Mouse (Mus musculus): ENCODE results near the gene Egflam.

Gene Egflam

DNA sequence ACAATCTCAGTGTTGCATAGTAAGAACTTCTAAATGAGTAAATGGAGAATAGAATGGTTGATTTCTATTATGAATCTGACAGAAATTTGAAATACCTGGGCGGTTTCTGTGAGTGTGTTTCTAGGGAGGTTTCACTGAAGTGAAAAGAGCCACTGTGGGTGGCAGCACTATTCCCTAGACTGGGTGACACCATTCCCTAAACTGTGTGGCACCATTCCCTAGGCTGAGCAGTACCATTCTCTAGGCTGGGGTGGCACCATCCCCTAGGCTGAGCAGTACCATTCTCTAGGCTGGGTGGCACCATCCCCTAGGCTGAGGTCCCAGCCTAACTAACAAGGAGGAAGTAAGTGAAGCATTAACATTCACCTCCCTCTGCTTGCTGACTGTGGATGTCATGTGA lies 103.0 kb downstream of the Egflam start:
- WGBS = 91% methylated on average over 1 of the region's 1 CpGs

DNA sequence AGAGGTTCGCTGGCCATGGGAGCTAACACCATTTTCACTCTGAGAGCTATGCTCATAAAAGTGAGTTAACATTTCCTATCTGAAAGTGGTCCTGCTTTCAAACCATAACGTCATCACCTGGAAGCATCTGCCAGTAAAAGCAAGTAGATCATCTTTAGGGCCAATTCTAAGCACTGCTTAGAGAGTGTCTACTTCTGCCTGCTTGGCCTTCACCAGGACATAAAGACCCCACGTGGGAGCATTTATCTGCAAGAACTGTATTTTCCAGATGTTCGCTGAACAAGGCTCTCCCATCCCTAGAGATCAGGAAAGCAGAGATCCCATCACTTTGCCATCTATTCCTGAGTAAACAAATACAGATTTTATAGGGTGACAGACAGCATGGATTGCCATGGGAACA lies 108.2 kb downstream of the Egflam start:
- 90% methylated on average over 4 of the region's 4 CpGs for WGBS

DNA sequence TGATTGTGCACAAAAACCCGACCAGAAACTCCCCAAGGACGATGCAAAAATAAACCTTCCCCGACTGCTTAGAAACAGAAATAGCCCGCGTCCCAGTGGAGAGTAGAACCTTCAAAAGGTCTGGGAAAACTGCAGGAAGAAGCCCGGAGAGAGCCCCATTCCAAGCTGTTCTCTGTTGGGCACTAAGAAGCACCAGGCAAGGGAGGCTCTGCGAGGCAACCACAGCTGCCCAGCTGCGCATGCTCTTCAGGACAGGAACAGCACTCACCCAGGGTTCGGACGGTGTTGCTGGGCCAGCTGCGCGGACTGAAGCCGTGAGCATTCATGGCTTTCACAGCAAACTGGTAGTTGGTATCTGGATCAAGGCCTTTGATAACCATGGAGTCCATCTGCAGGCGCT lies 108.7 kb downstream of the Egflam start:
- 68% methylated on average over 14 of the region's 14 CpGs for WGBS

DNA sequence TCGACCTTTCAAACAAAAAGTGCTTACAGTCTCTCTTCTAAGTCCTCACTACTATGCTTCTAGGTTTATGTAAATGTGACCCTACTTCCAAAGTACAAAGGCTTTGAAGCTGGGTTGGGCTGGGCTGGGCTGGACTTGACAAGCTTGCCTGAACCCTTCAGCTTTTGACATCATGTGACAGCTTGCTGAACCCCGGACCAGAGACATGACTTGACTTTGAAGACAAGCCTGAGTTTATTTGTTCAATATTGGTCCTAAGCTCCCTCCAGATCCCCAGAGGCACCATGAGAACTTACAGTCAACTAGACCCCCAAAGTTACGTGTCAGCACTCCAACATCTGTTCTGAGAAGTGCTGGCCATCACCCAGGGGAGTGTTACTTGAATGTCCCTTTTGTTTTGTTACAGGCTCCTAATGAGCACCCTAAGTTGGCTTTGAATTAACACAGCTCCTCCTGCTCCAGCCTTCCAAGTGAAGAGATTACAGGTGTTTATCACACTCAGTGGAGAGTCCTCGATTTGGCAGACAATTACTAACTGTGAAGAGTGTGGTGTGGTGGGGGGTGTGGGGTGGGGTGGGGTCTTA lies 109.3 kb downstream of the Egflam start:
- 55% methylated on average over 4 of the region's 4 CpGs for WGBS

DNA sequence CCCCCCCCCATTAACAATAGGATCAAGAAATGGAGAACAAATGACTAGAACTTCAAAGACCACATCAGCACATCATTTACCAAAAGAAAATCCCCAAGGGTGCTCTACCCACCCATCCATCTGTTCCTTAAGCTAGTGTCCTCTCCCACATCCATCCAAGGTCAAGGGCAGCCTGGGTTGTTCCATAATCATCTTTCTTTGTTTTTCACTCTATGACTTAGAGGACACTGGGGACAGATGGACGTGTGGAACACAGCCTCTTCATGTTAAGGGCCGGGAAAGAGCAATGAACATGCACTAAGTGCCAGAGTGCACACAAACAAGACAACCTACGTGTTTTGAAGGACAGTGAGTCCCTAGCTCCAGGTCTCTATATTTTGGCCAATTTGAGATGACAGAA lies 110.3 kb downstream of the Egflam start:
- WGBS = 92% methylated on average over 3 of the region's 3 CpGs

DNA sequence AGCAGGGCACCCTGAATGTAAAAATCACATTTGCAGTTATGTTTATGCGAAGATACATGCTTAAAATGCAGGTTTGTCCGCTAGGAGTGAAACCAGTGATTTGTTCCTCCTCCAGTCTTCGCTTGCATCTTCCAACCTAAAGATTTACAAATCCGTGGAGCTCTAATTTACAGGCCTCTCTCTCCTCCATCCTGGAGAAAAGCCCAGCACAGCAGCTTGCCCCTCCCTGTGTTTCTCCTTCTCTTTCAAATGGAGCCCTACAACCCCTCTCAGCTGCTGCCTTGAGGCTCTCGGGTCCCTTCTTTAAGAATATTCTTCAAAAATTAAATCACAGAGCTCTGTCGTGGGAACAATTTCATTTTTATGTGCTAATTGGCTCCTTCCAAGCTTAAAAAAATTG lies 116.6 kb downstream of the Egflam start:
- WGBS = 62% methylated on average over 6 of the region's 6 CpGs

DNA sequence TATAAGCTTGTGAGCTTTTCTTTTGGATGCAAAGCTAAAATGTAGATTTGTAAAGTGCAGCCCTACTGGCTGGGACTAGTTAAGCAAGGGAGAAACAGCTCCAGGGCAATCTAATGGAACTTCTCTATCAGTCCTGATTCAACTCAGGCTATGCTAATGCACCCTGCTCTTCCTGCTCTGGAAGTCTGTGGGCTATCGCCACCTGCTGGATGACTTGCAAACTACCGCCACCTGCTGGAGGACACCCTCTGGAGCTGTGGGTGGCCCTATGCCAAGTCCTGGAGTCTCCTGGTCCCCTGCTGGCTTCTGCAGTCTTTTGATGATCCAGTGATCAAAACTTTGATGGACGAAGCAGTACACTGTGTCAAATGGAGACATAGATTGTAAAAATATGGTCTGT lies 134.4 kb downstream of the Egflam start:
- 10% methylated on average over 3 of the region's 3 CpGs for WGBS

DNA sequence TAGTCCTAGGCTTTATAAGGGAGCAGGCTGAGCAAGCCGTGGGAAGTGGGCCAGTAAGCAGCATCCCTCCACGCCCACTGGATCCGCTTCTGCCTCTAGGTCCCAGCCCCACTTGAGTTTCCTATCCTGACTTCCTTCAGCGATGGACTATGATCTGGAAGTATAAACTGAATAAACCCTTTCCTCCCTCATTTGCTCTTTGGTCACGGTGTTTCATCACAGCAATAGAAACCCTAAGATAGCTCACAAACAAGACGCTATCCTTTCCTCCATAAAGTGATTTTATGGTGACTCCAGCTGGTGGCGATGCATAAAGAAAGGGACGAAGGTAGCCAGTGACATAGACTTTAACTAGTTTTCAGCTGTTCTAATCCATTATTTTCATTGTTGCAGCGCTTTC lies 134.9 kb downstream of the Egflam start:
- 89% methylated on average over 9 of the region's 9 CpGs for WGBS

DNA sequence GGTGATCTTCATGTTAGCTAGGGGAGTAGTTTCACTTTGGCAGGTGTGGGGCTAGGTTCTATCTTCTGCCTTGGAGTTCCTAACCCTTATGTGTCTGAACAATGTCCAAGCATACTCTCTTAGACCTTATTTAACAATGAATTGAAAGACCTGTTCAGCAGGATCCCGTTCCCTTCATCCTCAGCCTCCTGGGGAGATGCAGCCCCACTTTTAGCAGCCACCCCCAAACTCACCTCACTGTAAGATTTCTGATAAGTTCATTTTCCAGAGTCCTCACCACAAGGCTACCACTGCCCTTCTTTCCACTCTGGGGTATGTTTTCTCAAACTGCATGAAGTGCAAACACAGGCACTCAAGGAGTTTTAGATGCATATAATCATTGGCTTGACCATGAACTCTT lies 136.8 kb downstream of the Egflam start:
- WGBS = 93% methylated on average over 1 of the region's 1 CpGs

DNA sequence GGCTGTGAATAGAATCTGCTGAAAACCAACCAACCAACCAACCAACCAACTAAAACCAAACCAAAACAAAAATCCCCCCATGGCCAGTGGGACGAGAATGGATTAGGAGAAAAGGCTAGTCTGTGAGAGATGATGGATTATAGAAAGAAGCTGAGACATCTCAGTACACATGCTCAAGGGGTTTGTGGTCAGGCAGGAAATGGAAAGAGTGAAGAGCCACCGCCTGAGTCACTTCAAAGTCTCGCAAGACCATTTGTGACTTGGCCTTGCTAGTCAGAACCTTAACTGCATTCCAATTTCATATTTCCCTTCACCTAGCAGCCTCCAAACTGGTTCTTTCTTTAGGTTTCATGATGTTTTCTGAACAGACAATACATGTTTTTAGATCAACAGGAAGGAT lies 141.6 kb downstream of the Egflam start:
- 93% methylated on average over 3 of the region's 3 CpGs for WGBS

DNA sequence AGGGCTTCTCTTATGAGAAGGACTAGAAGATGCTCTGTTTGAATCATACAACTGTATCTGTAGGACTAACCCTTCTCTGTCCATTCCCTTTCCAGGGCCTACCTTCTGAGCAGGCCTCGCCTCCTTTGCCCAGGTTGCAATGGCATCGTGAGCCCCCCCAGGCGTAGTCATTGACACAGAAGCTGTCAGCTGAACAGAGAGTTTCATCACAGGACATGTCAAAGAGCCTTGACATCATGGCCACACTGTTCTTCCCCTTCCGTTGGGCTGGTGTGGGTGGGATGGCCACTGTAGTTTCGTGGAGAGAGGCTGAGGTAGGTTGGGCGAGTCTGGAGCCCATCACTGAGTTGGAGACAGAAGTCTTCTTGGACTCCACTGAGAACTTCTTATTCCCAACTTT lies 144.9 kb downstream of the Egflam start:
- WGBS = 95% methylated on average over 6 of the region's 6 CpGs

DNA sequence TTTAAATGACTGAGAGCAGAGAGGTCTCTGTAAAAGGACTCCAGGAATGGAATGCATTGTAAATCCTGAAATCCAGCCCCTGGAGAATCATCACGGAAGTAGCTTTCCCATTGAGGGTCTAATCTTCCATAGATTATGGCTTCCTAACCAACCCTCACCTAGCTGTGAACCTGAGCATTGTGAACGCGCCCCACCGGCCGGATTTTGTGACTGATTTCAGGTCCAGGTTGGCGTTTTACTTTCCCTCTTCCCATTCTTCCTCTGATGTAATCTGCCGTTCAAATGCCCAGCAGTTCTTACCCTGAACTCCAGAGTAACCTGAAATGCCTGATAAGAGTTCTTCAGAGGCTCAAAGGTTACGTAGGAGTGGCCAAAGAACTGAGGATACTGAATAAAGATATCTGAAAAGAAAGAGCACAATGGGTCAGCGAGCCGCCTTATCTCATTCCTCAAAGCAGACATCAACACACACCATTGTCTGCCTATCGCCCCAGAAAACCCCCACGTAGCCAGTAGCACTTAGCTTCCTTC lies 146.0 kb downstream of the Egflam start:
- 88% methylated on average over 12 of the region's 12 CpGs for WGBS

DNA sequence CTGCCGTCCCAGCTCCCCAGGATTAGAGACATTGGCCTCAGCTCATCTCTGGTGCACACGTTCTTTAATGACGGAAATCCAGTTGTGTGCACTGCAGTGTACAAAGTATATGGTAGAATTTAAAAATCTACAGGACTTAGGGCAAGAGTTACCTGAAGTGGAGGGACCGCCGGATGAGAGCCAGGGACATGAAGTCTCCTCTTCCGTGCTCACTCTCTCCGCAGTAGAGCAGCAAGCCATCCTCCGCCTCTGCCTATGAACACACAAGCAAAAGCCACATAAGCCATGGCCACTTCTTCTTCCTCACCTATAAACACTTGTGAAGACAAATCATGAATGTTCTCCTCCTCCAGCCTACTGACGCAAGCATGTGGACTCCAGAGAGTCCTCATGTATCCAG lies 147.2 kb downstream of the Egflam start:
- 96% methylated on average over 9 of the region's 9 CpGs for WGBS

DNA sequence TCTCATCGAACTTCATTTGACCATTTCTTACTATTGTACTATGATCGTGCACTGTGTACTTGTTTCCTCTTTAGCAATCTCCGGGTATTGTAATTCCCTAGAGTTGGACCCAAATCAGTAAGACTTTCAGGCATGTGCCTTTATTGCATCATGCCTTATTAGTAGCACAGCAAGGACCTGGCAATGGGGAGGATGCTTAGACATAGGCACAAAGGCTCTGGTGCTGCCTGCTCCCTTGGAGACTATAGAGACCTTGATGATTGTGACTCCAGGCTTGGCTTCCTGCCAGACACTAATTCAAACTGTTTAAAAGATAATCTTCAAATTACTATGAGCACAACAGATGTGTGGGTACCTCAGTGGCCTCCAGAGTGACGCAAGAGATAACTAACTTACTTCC lies 149.0 kb downstream of the Egflam start:
- 56% methylated on average over 4 of the region's 4 CpGs for WGBS

DNA sequence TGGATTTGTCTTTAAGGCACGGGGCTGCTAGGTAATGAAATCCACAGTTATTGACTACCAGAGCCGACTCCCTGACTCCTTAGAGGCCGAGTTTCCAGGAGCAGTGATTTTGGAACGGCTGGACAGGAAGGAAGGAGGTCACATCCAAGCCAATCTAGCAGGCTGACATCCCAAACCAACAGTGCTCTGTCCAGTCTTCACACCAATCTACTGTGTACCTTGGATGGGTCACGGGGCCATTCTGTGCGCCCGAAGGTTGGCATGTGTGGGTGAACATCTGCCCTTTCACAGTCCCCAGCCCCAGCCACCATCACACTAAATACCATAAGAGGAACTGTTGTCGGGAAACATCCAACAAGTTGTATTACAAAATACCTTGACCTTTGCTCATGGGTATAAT lies 150.9 kb downstream of the Egflam start:
- 86% methylated on average over 8 of the region's 8 CpGs for WGBS

DNA sequence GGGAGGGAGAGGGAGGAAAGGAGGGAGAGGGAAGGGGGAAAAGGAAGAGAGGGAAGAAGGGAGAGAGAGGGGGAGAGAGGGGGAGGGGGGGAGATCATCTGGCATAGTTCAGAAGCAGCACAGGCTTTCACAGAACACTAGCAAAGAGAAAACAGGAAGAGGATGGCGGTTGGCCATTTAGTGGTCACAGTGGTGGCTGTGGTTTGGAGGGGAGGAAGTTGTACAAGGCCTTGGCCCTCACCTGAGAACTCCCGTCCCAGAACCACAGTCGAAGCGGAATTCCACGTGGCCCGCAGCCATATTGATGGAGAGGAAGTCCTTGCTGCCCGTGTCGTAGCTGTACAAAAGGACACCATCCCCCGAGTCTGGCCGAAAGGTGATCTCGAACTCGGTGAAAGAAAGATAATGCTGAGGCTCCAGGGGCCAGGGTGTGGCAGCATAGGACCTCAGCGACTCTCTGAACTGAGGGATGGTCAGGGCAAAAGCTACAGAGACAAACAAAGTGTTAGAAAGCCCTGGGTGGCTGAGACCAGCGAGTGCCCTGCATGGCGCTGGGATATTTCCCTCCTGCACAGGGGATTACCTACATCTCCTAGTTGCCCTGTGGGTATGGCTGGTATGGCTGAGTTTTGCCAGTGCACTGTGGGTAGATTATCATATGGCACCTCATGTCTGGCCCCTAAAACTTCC lies 155.9 kb downstream of the Egflam start:
- WGBS = 88% methylated on average over 15 of the region's 15 CpGs

DNA sequence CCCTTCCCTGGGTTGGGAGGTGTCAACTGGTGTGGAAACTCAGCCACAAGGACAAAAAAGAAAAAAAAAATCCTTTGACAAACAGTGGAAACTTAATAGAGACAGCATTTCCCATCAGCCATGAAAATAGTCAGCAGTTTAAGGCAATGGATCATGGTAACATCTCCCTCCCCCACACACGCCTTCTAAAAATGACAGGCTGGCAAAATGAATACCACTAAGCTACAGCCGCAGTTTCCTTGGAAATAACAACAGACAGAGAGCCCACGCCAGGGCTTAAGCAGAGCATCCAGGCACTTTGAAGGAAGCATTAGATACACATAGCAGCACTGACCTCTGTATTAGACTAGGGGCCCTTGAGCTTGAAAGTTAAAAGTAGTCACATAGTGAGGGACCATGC lies 157.2 kb downstream of the Egflam start:
- WGBS = 58% methylated on average over 3 of the region's 3 CpGs

DNA sequence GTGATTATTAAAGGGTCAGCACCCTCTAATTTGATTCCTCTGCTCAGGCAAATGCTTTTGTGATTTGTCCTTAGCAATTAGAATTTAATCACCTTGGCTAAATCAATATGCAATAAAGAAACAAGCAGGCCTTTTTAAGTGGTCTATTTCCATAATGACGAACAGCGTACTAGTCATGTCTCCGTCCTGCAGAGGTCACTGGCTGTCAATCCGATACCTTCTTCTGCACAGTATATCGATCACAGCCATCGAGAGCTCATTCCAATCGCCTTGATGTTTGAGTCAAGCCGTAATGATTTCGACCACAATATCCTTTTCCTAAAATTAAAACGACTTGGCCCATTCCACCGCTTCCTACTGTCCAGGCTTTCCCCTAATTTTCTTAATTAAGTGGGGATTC lies 158.3 kb downstream of the Egflam start:
- 87% methylated on average over 11 of the region's 11 CpGs for WGBS

DNA sequence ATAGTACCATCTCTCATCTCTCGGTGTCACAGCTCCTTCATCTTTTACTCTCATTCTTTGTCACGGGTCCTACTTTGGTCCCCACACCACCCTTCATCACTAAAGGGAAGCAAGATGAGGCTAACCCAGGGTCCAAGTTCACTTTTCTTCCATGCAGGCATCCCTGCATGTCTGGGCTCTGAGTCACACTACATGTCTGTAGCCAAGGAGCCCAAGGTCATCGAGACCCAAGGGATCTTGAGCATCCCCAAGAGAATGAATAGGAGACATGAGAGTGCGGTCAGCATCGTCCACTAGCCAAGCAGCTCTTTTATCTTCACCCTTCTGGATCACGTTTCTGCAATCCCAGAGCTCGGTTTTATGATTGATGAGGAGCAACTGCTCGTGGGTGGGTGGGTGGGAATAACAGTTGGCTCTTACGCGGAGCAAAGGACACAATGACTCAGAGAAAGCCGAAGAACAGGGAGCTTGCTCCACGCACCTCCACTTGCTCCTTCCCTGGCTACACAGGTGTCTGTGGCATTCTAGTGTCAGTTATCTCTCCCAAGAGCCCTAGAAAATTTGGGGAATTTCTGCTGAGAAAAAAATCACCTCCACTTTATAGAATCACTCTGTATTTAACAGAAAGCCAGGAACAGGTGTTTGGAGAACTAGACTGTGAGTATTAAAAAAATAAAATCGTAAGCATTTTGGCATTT lies 164.7 kb downstream of the Egflam start:
- 67% methylated on average over 13 of the region's 13 CpGs for WGBS

DNA sequence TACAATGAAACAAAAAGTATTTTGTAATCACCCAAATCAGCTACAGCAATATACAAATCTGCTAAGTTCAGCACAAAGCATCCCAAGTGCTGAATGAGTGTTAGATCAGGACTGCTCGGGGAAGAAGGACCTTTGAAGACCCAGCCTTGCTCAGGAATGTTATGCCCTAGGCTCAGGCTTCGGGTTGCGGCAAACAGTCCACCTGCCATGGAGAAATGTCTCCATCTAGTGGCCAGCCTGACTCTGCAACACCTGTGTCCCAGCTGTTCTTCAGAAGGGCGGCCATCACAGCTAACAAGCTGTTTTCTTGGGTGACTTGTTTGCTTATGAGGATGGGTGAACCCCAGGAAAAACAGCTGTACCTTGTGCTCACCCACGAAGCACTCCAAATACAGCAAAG lies 172.0 kb downstream of the Egflam start:
- 2% methylated on average over 5 of the region's 5 CpGs for WGBS

DNA sequence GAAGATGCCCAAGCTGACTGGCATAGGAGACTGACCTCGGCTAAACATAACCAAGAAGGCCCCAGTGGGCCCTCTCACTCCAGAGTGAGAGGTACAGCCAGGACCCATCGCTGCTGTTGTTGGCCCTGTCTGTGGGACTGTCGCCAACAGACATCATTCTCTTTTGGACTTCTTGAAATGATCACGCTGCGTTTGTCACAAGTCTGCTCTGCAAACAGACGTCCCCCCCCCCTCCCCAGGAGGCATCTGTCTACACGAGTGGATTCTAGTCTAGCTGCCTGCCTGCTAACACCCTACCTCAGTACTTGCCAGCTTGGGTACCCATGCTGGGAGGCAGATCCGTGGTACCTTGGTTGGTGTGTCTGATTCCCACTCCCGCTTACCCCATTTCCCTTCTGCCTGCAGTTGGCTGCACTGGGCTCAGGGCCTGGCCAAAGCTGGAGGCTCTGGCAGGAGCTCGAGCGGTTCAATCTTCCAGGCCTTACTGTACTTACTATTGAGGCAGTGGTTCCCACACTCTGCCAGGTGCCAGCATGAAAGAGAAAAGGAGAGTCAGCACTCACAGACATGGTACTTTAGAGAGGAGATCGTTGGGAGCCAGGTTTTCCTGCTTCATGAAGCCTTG lies 173.9 kb downstream of the Egflam start:
- WGBS = 62% methylated on average over 12 of the region's 12 CpGs

DNA sequence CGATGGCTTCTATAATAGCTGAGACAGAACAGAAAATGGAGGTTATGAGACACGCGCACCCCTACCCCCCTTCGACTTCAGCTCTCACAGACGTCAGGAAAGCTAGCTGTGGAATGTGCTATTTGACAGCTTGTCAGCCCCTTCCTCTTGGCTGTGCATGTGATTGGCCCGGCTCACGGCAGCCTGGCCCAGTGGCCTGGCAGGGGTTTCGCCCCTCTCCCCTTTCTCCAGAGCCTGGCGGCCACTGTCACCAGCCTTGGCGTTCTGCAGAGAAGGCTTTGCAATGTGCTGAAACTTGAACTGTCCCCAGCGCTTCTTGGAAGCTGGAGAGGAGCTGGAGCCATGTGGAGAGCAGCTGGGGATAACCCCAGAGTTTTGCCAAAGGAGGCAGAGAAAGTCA lies 175.4 kb downstream of the Egflam start:
- 74% methylated on average over 11 of the region's 11 CpGs for WGBS

DNA sequence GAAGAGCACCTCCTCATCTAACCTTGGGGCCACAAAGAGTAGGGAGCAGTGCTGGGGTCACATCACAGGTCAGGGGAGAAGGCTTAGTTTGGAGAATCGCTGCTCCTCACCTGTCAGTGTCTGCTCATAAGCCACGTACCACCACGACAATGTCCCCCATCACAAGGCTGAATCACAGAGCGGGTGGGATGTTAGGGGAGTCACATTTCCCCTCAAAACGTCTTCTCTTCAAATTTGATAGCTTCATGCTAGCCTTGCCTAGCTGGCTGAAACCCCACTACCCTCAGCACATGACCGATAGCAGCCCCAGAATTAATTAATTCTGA lies 181.0 kb downstream of the Egflam start:
- 91% methylated on average over 6 of the region's 6 CpGs for whole genome bisulfite sequencing
